Mouse (Mus musculus): ENCODE data around the gene Parp3.

The Parp3 gene

DNA sequence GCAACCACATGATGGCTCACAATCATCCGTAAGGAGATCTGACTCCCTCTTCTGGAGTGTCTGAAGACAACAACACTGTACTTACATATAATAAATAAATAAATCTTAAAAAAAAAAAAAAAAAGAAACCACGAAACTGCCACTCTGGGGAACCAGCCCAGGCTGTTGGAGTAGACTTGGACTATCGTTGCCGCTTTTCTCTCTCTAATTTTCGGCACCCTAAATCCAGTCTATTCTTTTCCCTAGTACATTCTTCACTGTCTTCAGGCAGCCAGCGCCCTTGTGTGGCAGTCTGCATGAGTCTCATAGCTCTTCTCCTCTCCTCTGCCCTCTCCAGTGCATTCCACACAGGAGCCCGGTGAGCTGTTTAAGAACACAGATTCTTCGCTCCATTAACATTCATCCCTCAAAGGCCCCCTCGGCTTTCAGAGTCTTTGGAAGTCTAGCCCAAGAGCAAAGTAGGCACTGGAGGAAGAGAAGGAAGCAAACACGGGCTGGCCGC is 48.0 kb downstream of the Parp3 start:
- DNase-seq (ENCODE audit: low spot score in 2 of 2): no peak

DNA sequence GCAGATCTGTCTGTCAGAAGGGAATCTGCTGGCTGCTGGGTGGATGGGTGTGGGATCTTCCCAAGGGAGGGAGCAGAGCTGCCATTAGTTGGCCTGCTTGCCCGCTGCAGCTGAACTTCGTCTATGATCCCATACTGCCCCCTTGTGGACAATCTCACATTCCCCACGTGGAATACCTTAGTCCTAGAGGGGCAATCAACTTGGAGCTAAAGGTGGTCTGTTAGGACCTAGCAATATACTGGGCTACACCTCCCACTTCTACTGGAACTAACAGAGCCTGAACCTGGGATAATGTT is 54.9 kb downstream of the Parp3 start:
- DNase-seq (ENCODE audit: low spot score in 2 of 2): peak; percentile 76 to 79

DNA sequence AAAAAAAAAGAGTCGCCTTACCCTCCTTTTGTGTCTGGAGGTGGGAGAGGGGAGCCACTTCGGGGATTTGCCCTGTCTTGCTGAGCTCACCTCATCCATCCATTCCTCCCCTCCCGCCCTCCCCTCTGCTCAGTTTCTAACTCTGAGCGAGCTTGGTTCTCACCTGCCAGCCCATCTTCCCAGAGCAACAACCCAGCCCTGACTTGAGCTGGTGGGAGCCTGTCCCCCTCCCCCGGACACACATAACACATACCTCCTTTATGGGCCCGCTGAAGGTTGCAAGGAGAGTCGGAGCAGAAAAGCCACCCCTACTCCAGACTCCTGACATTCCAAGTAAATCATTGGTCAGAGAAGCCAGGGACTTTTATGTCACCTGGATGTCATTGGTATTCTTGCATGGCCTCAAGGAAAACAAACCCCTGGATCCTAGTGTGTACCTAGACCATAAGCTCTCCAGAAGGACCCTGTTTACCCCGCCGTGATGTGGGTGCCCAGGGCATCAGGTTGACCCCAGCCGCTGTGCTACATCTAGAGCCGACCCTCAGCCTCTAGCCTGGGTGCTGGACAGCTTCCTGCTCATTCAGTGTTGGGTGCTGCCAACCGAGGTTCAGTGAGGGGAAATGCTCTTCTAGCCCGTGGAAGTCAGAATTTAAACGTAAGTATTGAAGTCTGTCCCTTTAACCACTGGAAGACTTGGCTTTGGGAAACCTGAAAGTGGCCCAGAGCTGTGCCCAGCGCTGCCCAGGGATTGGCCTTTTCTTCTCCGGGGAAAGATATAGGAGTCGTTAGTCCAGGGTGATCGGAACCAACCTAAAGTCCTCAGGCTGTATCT is 55.5 kb downstream of the Parp3 start:
- DNase-seq (ENCODE audit: low spot score in 2 of 2): no peak

DNA sequence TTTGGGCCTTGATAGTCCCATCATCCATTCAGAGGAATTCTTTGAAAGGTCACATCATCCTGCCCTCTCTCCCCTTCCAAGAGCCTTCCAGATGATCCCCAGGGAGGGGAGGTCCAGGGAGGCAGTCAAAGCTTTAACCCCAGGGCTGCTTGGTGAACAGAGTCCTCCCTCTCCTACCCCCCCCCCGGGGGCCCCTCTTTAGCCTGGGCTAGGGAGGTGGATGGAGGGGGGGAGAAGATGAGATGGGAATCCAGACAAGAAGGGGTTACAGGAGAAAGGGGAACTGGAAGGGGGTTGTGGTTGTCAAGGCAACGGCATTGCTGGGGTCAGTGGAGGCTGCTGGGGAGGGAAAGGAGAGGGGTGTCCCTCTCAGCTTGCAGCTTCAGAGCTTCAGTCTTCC is 56.1 kb downstream of the Parp3 start:
- no peak for DNase-seq (ENCODE audit: low spot score in 2 of 2)
